Comparison of ENCODE assay signal across 8 mouse cellular contexts in genomic region chr16:94084711-94085602, GRCm38 (mm10). TPM values are rescaled to one million over a fixed set of nuclear protein-coding genes. Genes with fewer than 3 reads are reported as not detected.
A peak's percentile ranks its signal among the peaks of the same experiment; 100 is the strongest.
DNase-seq lines count a peak whose midpoint lies in the region; ATAC-seq and TF ChIP-seq lines count a peak whose summit lies in the region.

Gene Sim2, plus strand, starts transcription at chr16:94084931.

- DNase-seq in ZHBTc4 (ENCODE audit: low read depth, low spot score): peak; percentile 60
- DNase-seq in embryonic facial prominence, embryonic 11.5 days (ENCODE audit: low spot score): no peak
- DNase-seq in limb, embryonic 14.5 days (ENCODE audit: low spot score): no peak
- DNase-seq in neural tube, embryonic 10.5 days (ENCODE audit: extremely low spot score, low spot score): peak; percentile 58
- no peak for DNase-seq in left cerebral cortex, adult 18-20 months (ENCODE audit: low spot score in 2 of 2)
- DNase-seq in spleen, postnatal 14 days (ENCODE audit: low spot score in 2 of 2): no peak
- no peak for DNase-seq in left cerebral cortex, postnatal 10 days (ENCODE audit: extremely low spot score in 1 of 2, low spot score in 2 of 2)

- H3K27me3 ChIP-seq in embryonic facial prominence, embryonic 11.5 days (ENCODE audit: control insufficient read depth, insufficient read depth, low read length): peaks cover 77% of the 10 kb centered on the region
- peaks cover 99% of the 10 kb centered on the region for H3K27me3 ChIP-seq in hindbrain, embryonic 12.5 days
- peaks cover 96% of the 10 kb centered on the region for H3K27me3 ChIP-seq in limb, embryonic 14.5 days (ENCODE audit: control insufficient read depth, insufficient read depth, low read length)

- peak within 1 kb of the TSS; percentile 63 for H3K4me2 ChIP-seq in embryonic facial prominence, embryonic 11.5 days (ENCODE audit: low read depth, low read length)
- peak within 1 kb of the TSS; percentile 48 for H3K4me2 ChIP-seq in hindbrain, embryonic 12.5 days (replicated peaks)
- peak within 1 kb of the TSS; percentile 71 for H3K4me2 ChIP-seq in limb, embryonic 14.5 days (replicated peaks; ENCODE audit: low read depth, low read length, severe bottlenecking)

- no peak within 1 kb of the TSS for H3K27ac ChIP-seq in embryonic facial prominence, embryonic 11.5 days (replicated peaks; ENCODE audit: low read depth, low read length)
- no peak within 1 kb of the TSS for H3K27ac ChIP-seq in hindbrain, embryonic 12.5 days
- no peak within 1 kb of the TSS for H3K27ac ChIP-seq in limb, embryonic 14.5 days (replicated peaks; ENCODE audit: low read depth, low read length)

- peak within 1 kb of the TSS; percentile 35 for H3K4me3 ChIP-seq in embryonic facial prominence, embryonic 11.5 days (ENCODE audit: low read depth, low read length)
- peak within 1 kb of the TSS; percentile 27 for H3K4me3 ChIP-seq in hindbrain, embryonic 12.5 days
- peak within 1 kb of the TSS; percentile 36 for H3K4me3 ChIP-seq in limb, embryonic 14.5 days (replicated peaks; ENCODE audit: low read length)

- TF ChIP-seq POLR2A in limb, embryonic 14.5 days (IDR thresholded peaks at IDR 0.05; ENCODE audit: borderline replicate concordance, extremely low read depth, insufficient read depth, insufficient read length): no peak

- H3K9ac ChIP-seq in embryonic facial prominence, embryonic 11.5 days (replicated peaks; ENCODE audit: low read length): peak within 1 kb of the TSS; percentile 47
- no peak within 1 kb of the TSS for H3K9ac ChIP-seq in hindbrain, embryonic 12.5 days
- peak within 1 kb of the TSS; percentile 43 for H3K9ac ChIP-seq in limb, embryonic 14.5 days (ENCODE audit: low read depth, low read length, severe bottlenecking)

- intact Hi-C loops in left cerebral cortex, postnatal 10 days (cut with DNase I): loop anchor here (10.0 kb wide), 1 partner anchor 170 kb away; no protein-coding TSS in a partner anchor

- no peak for ATAC-seq in embryonic facial prominence, embryonic 11.5 days (replicated peaks; ENCODE audit: insufficient number of reproducible peaks, low FRiP score, low TSS enrichment, low read depth)
- ATAC-seq in hindbrain, embryonic 12.5 days (ENCODE audit: low FRiP score): no peak
- 0 out of 2 replicates have a peak, but pooled peaks have one; percentile 9 for ATAC-seq in limb, embryonic 14.5 days (ENCODE audit: low FRiP score, low read depth)

- no peaks in the 10 kb centered on the region; the same call in 1 of the 2 replicates for H3K4me1 ChIP-seq in embryonic facial prominence, embryonic 11.5 days (ENCODE audit: control insufficient read depth, insufficient read depth, low read length)
- H3K4me1 ChIP-seq in hindbrain, embryonic 12.5 days: peaks cover 15% of the 10 kb centered on the region
- peaks cover 14% of the 10 kb centered on the region; the same call in 1 of the 2 replicates for H3K4me1 ChIP-seq in limb, embryonic 14.5 days (ENCODE audit: control insufficient read depth, insufficient read depth, low read length)

- WGBS in embryonic facial prominence, embryonic 11.5 days: under 1% methylated on average over 92 of the region's 96 CpGs
- WGBS in hindbrain, embryonic 12.5 days: under 1% methylated on average over 89 of the region's 96 CpGs
- 4% methylated on average over 75 of the region's 96 CpGs for WGBS in limb, embryonic 14.5 days

- no peaks in the 10 kb centered on the region for H3K9me3 ChIP-seq in embryonic facial prominence, embryonic 11.5 days (replicated peaks; ENCODE audit: control insufficient read depth, low read length)
- H3K9me3 ChIP-seq in hindbrain, embryonic 12.5 days (replicated peaks): no peaks in the 10 kb centered on the region
- no peaks in the 10 kb centered on the region for H3K9me3 ChIP-seq in limb, embryonic 14.5 days (ENCODE audit: control insufficient read depth, low read length)

- H3K36me3 ChIP-seq in embryonic facial prominence, embryonic 11.5 days (replicated peaks; ENCODE audit: control insufficient read depth, insufficient read depth, low read depth, low read length): no peaks in the 10 kb centered on the region
- no peaks in the 10 kb centered on the region for H3K36me3 ChIP-seq in hindbrain, embryonic 12.5 days
- H3K36me3 ChIP-seq in limb, embryonic 14.5 days (ENCODE audit: control insufficient read depth, insufficient read depth, low read length): no peaks in the 10 kb centered on the region

RNA-seq across cellular contexts. Expression of gene Sim2, which starts in this region (rescaled TPM):
- polyA plus RNA-seq in embryonic facial prominence, embryonic 11.5 days (2014; fragmentation: Nextera tagmentation; extraction: Ambion mirVana): 3.0 and 3.9 TPM in 2 replicates
- polyA plus RNA-seq in hindbrain, embryonic 12.5 days (2016; fragmentation: Nextera tagmentation; extraction: Ambion mirVana): 1.6 and 1.8 TPM in 2 replicates
- polyA plus RNA-seq in limb, embryonic 14.5 days (2012; rRNA removed): 5.9 and 7.0 TPM in 2 replicates
- 0.97 and 1.4 TPM in 2 replicates for polyA plus RNA-seq in limb, embryonic 14.5 days (2014; fragmentation: Nextera tagmentation; extraction: Ambion mirVana)
- not detected for total RNA-seq in left cerebral cortex, adult 18-20 months (2021)
- total RNA-seq in left cerebral cortex, postnatal 10 days (2021): under 1 TPM in 1 of 2 experiments, not detected in 1; 0.41 TPM

Comparison
In these comparisons a context has a peak if more than half of its experiments do, and no peak if none do; other contexts are left out.
1. DNase-seq: peak in ZHBTc4 (single experiment) and neural tube, embryonic 10.5 days (single experiment); none in embryonic facial prominence, embryonic 11.5 days (single experiment), limb, embryonic 14.5 days (single experiment), left cerebral cortex, adult 18-20 months (0 of 2), spleen, postnatal 14 days (0 of 2) and left cerebral cortex, postnatal 10 days (0 of 2).
2. Peak in every context shown above with its lines, with median percentiles within 50 percentile points of each other: H3K4me2 ChIP-seq and H3K4me3 ChIP-seq.